Mouse (Mus musculus) CH12.LX (cell line): ENCODE results near the gene Grid2. TPM values are rescaled to one million over a fixed set of nuclear protein-coding genes. Genes with fewer than 3 reads are reported as not detected.

Source experiments
- DNase-seq: peaks from one replicate; pipeline ENCODE4 v3.0.0-alpha.2; 2013; ENCODE audit errors: extremely low read depth
- H3K27ac ChIP-seq: 2 replicates; pipeline ENCODE4 v1.5.1; 2012; ENCODE audit warnings: low read depth, mild to moderate bottlenecking, control low read depth, moderate library complexity; ENCODE audit not compliant: insufficient read depth
- H3K27me3 ChIP-seq: replicated peaks from 2 replicates; pipeline ENCODE3; 2012; ENCODE audit warnings: inconsistent platforms
- H3K36me3 ChIP-seq, 2 experiments: replicated peaks in 1 of 2; 2 replicates each; pipeline versions ENCODE3 to v1.6.1; 2012; ENCODE audit warnings: inconsistent platforms in 1 of 2, low read length in 1 of 2, mild to moderate bottlenecking in 1 of 2, mixed read lengths in 1 of 2, moderate library complexity in 1 of 2; ENCODE audit not compliant: control insufficient read depth in 1 of 2, insufficient read depth in 1 of 2
- H3K4me1 ChIP-seq, 2 experiments: 2 replicates each; pipeline ENCODE4 v1.6.1; 2012; ENCODE audit warnings: inconsistent platforms in 1 of 2, moderate library complexity in 1 of 2; ENCODE audit not compliant: insufficient read depth in 2 of 2, control insufficient read depth in 1 of 2
- H3K4me2 ChIP-seq: 2 replicates; pipeline ENCODE4 v1.6.1; 2012; ENCODE audit warnings: low read depth, mild to moderate bottlenecking, control low read depth; ENCODE audit not compliant: poor library complexity, insufficient read depth, severe bottlenecking
- H3K4me3 ChIP-seq, 3 experiments: fragments of 150-350 bp in 1 of 3; sonication (generic) in 1 of 3; replicated peaks in 1 of 3; 2 replicates each; pipeline versions ENCODE3 to v1.5.1; 2011 to 2012; ENCODE audit warnings: low read depth in 2 of 3, low read length in 2 of 3, mild to moderate bottlenecking in 2 of 3, moderate library complexity in 2 of 3, control low read depth in 1 of 3, improper control_type of control experiment in 1 of 3, inconsistent platforms in 1 of 3, mixed read lengths in 1 of 3; ENCODE audit not compliant: poor library complexity in 1 of 3
- H3K79me2 ChIP-seq: replicated peaks from 2 replicates; pipeline ENCODE4 v1.6.1; 2012; ENCODE audit warnings: mild to moderate bottlenecking, moderate library complexity; ENCODE audit not compliant: control insufficient read depth, poor library complexity, insufficient read depth, severe bottlenecking; ENCODE audit errors: extremely low read depth
- H3K9ac ChIP-seq: 2 replicates; pipeline ENCODE4 v1.6.1; 2012; ENCODE audit warnings: low read depth, mild to moderate bottlenecking, control low read depth, moderate library complexity; ENCODE audit not compliant: insufficient read depth
- H3K9me3 ChIP-seq: replicated peaks from 2 replicates; pipeline ENCODE3; 2012; ENCODE audit warnings: low read length, inconsistent platforms, mixed read lengths
- CHD2 ChIP-seq: IDR thresholded peaks from 2 replicates; pipeline ENCODE4 v1.6.1; 2011; ENCODE audit warnings: low read length, improper control_type of control experiment
- CTCF ChIP-seq, 2 experiments: IDR thresholded peaks in 1 of 2; conservative IDR thresholded peaks in 1 of 2; 2 replicates each; pipeline ENCODE4 v1.5.1; 2011 to 2012; ENCODE audit warnings: low read depth in 2 of 2, low read length in 2 of 2, improper control_type of control experiment in 1 of 2, inconsistent platforms in 1 of 2, mild to moderate bottlenecking in 1 of 2, moderate library complexity in 1 of 2
- EP300 ChIP-seq: IDR thresholded peaks from 2 replicates; pipeline ENCODE4 v1.6.1; 2011; ENCODE audit warnings: low read length, improper control_type of control experiment
- GABPA ChIP-seq: IDR thresholded peaks from 2 replicates; pipeline ENCODE4 v1.6.1; 2012; ENCODE audit warnings: low read depth, low read length, improper control_type of control experiment, inconsistent platforms; ENCODE audit not compliant: insufficient replicate concordance
- JUN ChIP-seq: IDR thresholded peaks from 2 replicates; pipeline ENCODE4 v1.6.1; 2011; ENCODE audit warnings: low read depth, mild to moderate bottlenecking, low read length, improper control_type of control experiment, moderate library complexity; ENCODE audit not compliant: insufficient read depth
- MXI1 ChIP-seq: IDR thresholded peaks from 2 replicates; pipeline ENCODE4 v1.6.1; 2011; ENCODE audit warnings: mild to moderate bottlenecking, low read depth, low read length, improper control_type of control experiment
- NELFE ChIP-seq: IDR thresholded peaks from 2 replicates; pipeline ENCODE4 v1.6.1; 2011; ENCODE audit warnings: low read depth, low read length, improper control_type of control experiment
- POLR2AphosphoS2 ChIP-seq: IDR thresholded peaks from 2 replicates; pipeline ENCODE4 v1.6.1; 2011; ENCODE audit warnings: low read depth, low read length, improper control_type of control experiment
- RAD21 ChIP-seq: IDR thresholded peaks from 2 replicates; pipeline ENCODE4 v1.6.1; 2011; ENCODE audit warnings: low read depth, mild to moderate bottlenecking, low read length, improper control_type of control experiment, moderate library complexity
- RCOR1 ChIP-seq: conservative IDR thresholded peaks from 2 replicates; pipeline ENCODE4 v1.6.1; 2012; ENCODE audit warnings: low read depth, mild to moderate bottlenecking, inconsistent platforms, low read length, improper control_type of control experiment
- TBP ChIP-seq: conservative IDR thresholded peaks from 2 replicates; pipeline ENCODE4 v1.6.1; 2011; ENCODE audit warnings: low read depth, low read length, improper control_type of control experiment
- TCF12 ChIP-seq: IDR thresholded peaks from 2 replicates; pipeline ENCODE4 v1.6.1; 2014; ENCODE audit warnings: low read depth, mild to moderate bottlenecking, inconsistent platforms, low read length, improper control_type of control experiment
- UBTF ChIP-seq: IDR thresholded peaks from 2 replicates; pipeline ENCODE4 v1.6.1; 2012; ENCODE audit warnings: low read depth, mild to moderate bottlenecking, inconsistent platforms, low read length, improper control_type of control experiment, moderate library complexity
- ZC3H11A ChIP-seq: IDR thresholded peaks from 2 replicates; pipeline ENCODE4 v1.6.1; 2012; ENCODE audit warnings: low read depth, mild to moderate bottlenecking, inconsistent platforms, low read length, improper control_type of control experiment
- ZKSCAN1 ChIP-seq: IDR thresholded peaks from 2 replicates; pipeline ENCODE4 v1.6.1; 2012; ENCODE audit warnings: low read depth, inconsistent platforms, low read length, improper control_type of control experiment, borderline replicate concordance
- ZMIZ1 ChIP-seq: IDR thresholded peaks from 2 replicates; pipeline ENCODE4 v1.6.1; 2012; ENCODE audit warnings: low read depth, mild to moderate bottlenecking, inconsistent platforms, low read length, improper control_type of control experiment
- ZNF384 ChIP-seq: IDR thresholded peaks from 2 replicates; pipeline ENCODE4 v1.6.1; 2012; ENCODE audit warnings: low read depth, low read length, improper control_type of control experiment, inconsistent platforms
- dilution Hi-C: fragments of 300-500 bp; cut with MboI; formaldehyde crosslinking; loops from 2 replicates; pipeline ENCODE4 v1.14.3; 2020; ENCODE audit warnings: low sequenced_read_pairs; ENCODE audit not compliant: extremely low pct_unique_long_range_greater_than_20kb, extremely low pct_ligation_motif_present
- in situ Hi-C: fragments of 300-500 bp; cut with MboI; formaldehyde crosslinking; loops from 3 replicates; pipeline ENCODE4 v1.14.3; 2019; ENCODE audit warnings: low sequenced_read_pairs, low pct_ligation_motif_present, low pct_unique_long_range_greater_than_20kb, mixed read lengths
- polyA plus RNA-seq: library from polyadenylated mRNA; unstranded; fragments of >175 nt; gene quantifications from 2 replicates; pipeline ENCODE4 v1.2.1, GENCODE M21; 2012; ENCODE audit warnings: low read depth; ENCODE audit not compliant: insufficient read length
- total RNA-seq, 2 experiments: library from RNA; depleted of rRNA; stranded (reverse); fragments of 300-350 nt in 1 of 2; fragments of >200 nt in 1 of 2; gene quantifications; 2 replicates each; pipeline ENCODE4 v1.2.3; 2012 to 2014

Grid2 gene
- total and polyA plus RNA-seq, 3 experiments, result not detected

DNA sequence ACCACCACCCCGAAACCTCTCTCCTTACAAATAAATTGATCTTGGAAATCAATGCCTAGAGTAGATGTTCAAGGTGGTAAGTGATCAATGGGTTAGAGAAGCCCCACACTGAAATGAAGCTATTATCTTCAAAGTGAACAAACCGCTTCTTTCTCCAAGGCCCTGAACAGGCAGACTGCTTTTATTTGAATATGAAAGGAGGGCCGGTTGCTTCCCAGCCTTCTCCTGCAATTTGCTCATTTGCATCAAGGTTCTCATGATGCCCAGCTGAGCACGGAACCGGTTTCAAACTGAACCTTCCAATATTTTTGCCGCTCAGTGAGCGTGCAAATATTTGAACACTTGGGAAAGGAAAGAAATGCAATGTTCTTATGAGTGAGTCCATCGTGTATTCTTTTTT lies 1392.5 kb downstream of the Grid2 start:
- in situ Hi-C loops, result no loop called here
- no peak overlapping the region for H3K27ac ChIP-seq
- no peak for DNase-seq
- TF ChIP-seq GABPA, result no peak
- TF ChIP-seq EP300, result no peak
- TF ChIP-seq ZMIZ1, result no peak
- no peak for TF ChIP-seq UBTF
- no peak for TF ChIP-seq MXI1
- no peak for TF ChIP-seq ZNF384
- TF ChIP-seq POLR2AphosphoS2, result no peak
- TF ChIP-seq TCF12, result no peak
- TF ChIP-seq NELFE, result no peak
- TF ChIP-seq, all 38 proteins: peak for 0
- H3K4me2 ChIP-seq, result no peak overlapping the region
- dilution Hi-C loops, result no loop called here
- H3K79me2 ChIP-seq, result no peaks in the 10 kb centered on the region
- H3K9ac ChIP-seq, result no peak overlapping the region
- H3K36me3 ChIP-seq, result no peaks in the 10 kb centered on the region
- H3K9me3 ChIP-seq, result peaks cover 63% of the 10 kb centered on the region
- no peaks in the 10 kb centered on the region for H3K27me3 ChIP-seq
- no peak overlapping the region for H3K4me3 ChIP-seq
- no peaks in the 10 kb centered on the region for H3K4me1 ChIP-seq

DNA sequence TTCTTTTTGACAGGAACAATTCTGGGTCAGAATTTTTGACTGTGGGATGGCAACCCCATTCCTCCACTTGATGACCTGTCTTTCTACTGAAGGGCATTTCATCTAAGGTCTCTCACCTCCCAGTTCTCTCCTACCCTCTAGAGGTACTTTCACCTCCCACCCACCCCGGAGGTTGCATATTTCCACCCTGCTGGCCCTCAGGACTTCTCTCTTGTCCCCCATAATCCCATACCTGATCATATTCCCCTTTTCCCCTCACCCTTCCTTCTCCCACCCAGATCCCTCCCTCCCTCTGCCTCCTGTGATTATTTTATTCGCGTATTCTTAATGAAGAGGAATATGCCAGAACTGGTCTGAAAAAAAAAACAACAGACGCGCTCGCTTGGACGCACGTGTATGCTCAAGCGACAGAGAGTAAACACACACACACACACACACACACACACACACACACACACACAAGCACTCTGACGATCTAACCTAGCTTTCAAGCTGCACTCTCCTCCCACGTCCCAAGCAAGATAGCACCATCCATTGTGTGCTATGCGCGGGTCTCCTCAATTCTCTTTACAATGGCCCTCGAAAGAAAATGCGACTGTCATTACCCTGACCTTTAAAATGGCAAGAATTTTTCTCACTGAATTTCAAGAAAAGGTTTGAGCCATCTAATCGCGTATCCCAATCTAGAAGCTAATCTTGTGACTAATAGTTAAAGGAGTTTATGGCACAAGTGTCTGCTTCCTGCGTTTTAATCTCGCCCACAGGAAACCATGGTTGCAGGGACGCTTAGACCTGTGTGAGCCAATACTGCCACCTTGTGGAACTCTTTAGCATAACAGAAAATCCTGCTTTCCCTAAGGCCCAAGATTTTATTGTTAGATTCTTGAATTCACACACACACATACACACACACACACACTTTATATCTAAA lies 1393.9 kb downstream of the Grid2 start:
- H3K9me3 ChIP-seq, result peaks cover 54% of the 10 kb centered on the region
- peak; percentile 2 for DNase-seq
- H3K4me2 ChIP-seq, result no peak overlapping the region
- dilution Hi-C loops, result no loop called here
- no peaks in the 10 kb centered on the region for H3K36me3 ChIP-seq
- H3K9ac ChIP-seq, result no peak overlapping the region
- no peak for TF ChIP-seq ZC3H11A
- peak; percentile 29 for TF ChIP-seq RAD21
- peak in 1 of 2 experiments; percentile 33; a peak in 2 of 4 replicates for TF ChIP-seq CTCF (conservative IDR thresholded peaks at IDR 0.05 in 1 of 2, IDR thresholded peaks at IDR 0.05 in 1 of 2; ENCODE audit: low read depth in 2 of 2, low read length in 2 of 2)
- no peaks in the 10 kb centered on the region for H3K79me2 ChIP-seq
- no peaks in the 10 kb centered on the region for H3K27me3 ChIP-seq
- no peak overlapping the region for H3K27ac ChIP-seq
- no peak overlapping the region for H3K4me3 ChIP-seq
- in situ Hi-C loops, result no loop called here
- no peaks in the 10 kb centered on the region for H3K4me1 ChIP-seq

DNA sequence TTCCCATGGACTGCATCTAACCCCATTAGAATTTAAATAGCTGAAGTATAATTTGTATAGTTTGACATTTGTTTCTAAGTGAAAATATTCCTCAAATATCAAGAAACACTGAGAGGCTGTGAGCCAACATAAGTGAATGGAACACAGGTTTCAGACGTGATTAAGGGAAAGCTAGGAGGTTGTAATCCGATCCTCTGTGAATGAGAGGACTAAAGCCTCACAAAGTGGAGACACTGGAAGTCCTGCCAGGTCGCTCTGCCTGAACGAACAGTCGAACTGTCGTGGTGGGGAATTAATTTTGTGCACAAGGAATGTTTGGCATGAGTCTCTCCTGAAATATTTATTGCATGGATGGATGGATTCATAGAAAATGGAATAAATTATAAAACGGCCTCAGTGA lies 1395.1 kb downstream of the Grid2 start:
- dilution Hi-C loops, result no loop called here
- DNase-seq, result no peak
- in situ Hi-C loops, result no loop called here
- Histone ChIP-seq H3K4me2 (no peak overlapping the region), H3K4me1 (no peaks in the 10 kb centered on the region), H3K79me2 (no peaks in the 10 kb centered on the region), H3K27ac (no peak overlapping the region), H3K9ac (no peak overlapping the region), H3K9me3 (peaks cover 54% of the 10 kb centered on the region), H3K27me3 (no peaks in the 10 kb centered on the region), H3K36me3 (no peaks in the 10 kb centered on the region), H3K4me3 (no peak overlapping the region)
- no peak for TF ChIP-seq CHD2
- no peak for TF ChIP-seq TBP
- TF ChIP-seq JUN, result no peak
- no peak for TF ChIP-seq MXI1
- TF ChIP-seq GABPA, result no peak
- no peak for TF ChIP-seq ZNF384
- TF ChIP-seq ZKSCAN1, result no peak
- TF ChIP-seq NELFE, result no peak
- no peak for TF ChIP-seq RCOR1
